Mouse (Mus musculus) embryo, embryonic 9.5 days (tissue): Measurements from ENCODE around the gene Galns.

Experiments
- DNase-seq: peaks from one replicate; pipeline ENCODE4 v3.0.0-alpha.2; 2017; ENCODE audit errors: extremely low spot score

The Galns gene

GRCm38 (mm10) chr8:122611295-122612133 lies at the start of gene Galns, which contains the start of gene Trappc2l:
Gene Galns (minus strand): TSS chr8:122611463.
Gene Trappc2l (plus strand): TSS chr8:122611640.
- DNase-seq, result peak; percentile 98

GRCm38 (mm10) chr8:122660022-122660421 lies 48.8 kb upstream of the Galns start:
- no peak for DNase-seq

- no peak for DNase-seq
Observed at GRCm38 (mm10) chr8:122658807-122659160, 47.5 kb upstream of the Galns start.

- peak; percentile 66 for DNase-seq
Observed at GRCm38 (mm10) chr8:122658149-122658806, 47.0 kb upstream of the Galns start.

GRCm38 (mm10) chr8:122656056-122656999 lies 45.1 kb upstream of the Galns start:
- no peak for DNase-seq

- no peak for DNase-seq
Observed at GRCm38 (mm10) chr8:122654768-122655167, 43.5 kb upstream of the Galns start.

- no peak for DNase-seq
Observed at GRCm38 (mm10) chr8:122652643-122653042, 41.4 kb upstream of the Galns start.

GRCm38 (mm10) chr8:122651326-122651921 lies 40.2 kb upstream of the Galns start:
- no peak for DNase-seq

GRCm38 (mm10) chr8:122648192-122648970 lies 37.1 kb upstream of the Galns start:
- DNase-seq, result no peak

GRCm38 (mm10) chr8:122646337-122646736 lies 35.1 kb upstream of the Galns start:
- DNase-seq, result no peak

- no peak for DNase-seq
Observed at GRCm38 (mm10) chr8:122644175-122644954, 33.1 kb upstream of the Galns start.

- DNase-seq, result no peak
Observed at GRCm38 (mm10) chr8:122642071-122642470, 30.8 kb upstream of the Galns start.

- DNase-seq, result no peak
Observed at GRCm38 (mm10) chr8:122641406-122641805, 30.1 kb upstream of the Galns start.

- DNase-seq, result no peak
Observed at GRCm38 (mm10) chr8:122640825-122641224, 29.6 kb upstream of the Galns start.

- peak; percentile 60 for DNase-seq
Observed at GRCm38 (mm10) chr8:122639521-122640248, 28.4 kb upstream of the Galns start.

- DNase-seq, result no peak
Observed at GRCm38 (mm10) chr8:122638601-122639000, 27.3 kb upstream of the Galns start.

GRCm38 (mm10) chr8:122637230-122637629 lies 26.0 kb upstream of the Galns start:
- DNase-seq, result no peak

GRCm38 (mm10) chr8:122636803-122637175 lies 25.5 kb upstream of the Galns start:
- DNase-seq, result no peak
